Mouse (Mus musculus) limb, embryonic 15.5 days (tissue): ENCODE results near the gene Gm21988. TPM values are rescaled to one million over a fixed set of nuclear protein-coding genes. Genes with fewer than 3 reads are reported as not detected.
A peak's percentile ranks its signal among the peaks of the same experiment; 100 is the strongest.

ENCODE experiments used
- ATAC-seq: fragments of 200-750 bp; cut with Nextera tagmentation; 2 replicates; pipeline ENCODE4 v1.8.0; 2017; ENCODE audit warnings: low read depth, moderate TSS enrichment; ENCODE audit not compliant: insufficient number of reproducible peaks, low FRiP score, low TSS enrichment
- H3K27ac ChIP-seq: fragments of 300-500 bp; sonication (generic); 2 replicates; pipeline ENCODE4 v1.5.1; 2015; ENCODE audit warnings: moderate library complexity, mild to moderate bottlenecking, inconsistent platforms
- H3K27me3 ChIP-seq: fragments of 300-500 bp; sonication (generic); 2 replicates; pipeline ENCODE4 v1.6.1; 2015; ENCODE audit warnings: inconsistent platforms
- H3K36me3 ChIP-seq: fragments of 300-500 bp; sonication (generic); 2 replicates; pipeline ENCODE4 v1.6.1; 2015; ENCODE audit warnings: inconsistent platforms
- H3K4me1 ChIP-seq: fragments of 300-500 bp; sonication (generic); 2 replicates; pipeline ENCODE4 v1.6.1; 2015; ENCODE audit warnings: inconsistent platforms
- H3K4me2 ChIP-seq: fragments of 300-500 bp; sonication (generic); 2 replicates; pipeline ENCODE4 v1.6.1; 2015; ENCODE audit warnings: mild to moderate bottlenecking, inconsistent platforms
- H3K4me3 ChIP-seq: fragments of 300-500 bp; sonication (generic); 2 replicates; pipeline ENCODE4 v1.5.1; 2015; ENCODE audit warnings: mild to moderate bottlenecking, inconsistent platforms
- H3K9ac ChIP-seq: fragments of 300-500 bp; sonication (generic); 2 replicates; pipeline ENCODE4 v1.6.1; 2015; ENCODE audit warnings: inconsistent platforms
- H3K9me3 ChIP-seq: fragments of 300-500 bp; sonication (generic); 2 replicates; pipeline ENCODE4 v1.6.1; 2016; ENCODE audit warnings: inconsistent platforms
- WGBS: fragments of 180-500 bp; shearing (Covaris S2); methylation state at CpG from one replicate; pipeline ENCODE4 v1.1.7; 2015; 5-methylcytosine and 5-hydroxymethylcytosine counted together
- polyA plus RNA-seq: library from polyadenylated mRNA; unstranded; fragments of >200 nt; fragmentation: Nextera tagmentation; extraction: Ambion mirVana; gene quantifications from 2 replicates; pipeline ENCODE4 v1.2.1, GENCODE M21; 2015

The Gm21988 gene
- polyA plus RNA-seq, 1 experiment from 2014 or later: 12.1 TPM

DNA sequence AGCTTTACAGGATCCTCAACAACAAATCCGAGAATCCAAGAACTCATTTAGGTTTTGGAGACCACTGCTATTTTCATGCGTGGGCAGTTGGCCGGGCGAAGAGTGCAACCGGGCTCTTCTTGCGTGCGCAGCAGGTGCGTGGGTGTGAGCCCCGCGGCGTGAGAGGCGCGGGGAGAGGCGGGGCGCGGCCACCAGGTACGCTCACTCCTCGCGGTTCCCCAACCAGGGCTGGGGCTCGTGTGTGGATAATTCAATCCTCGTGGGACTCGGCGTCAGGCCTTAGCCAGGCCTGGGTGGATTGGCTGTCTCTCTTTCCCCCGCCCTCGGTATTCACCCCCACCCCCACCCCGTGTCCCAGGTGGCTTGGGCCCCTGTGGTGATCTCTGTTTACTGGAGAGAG is 25.9 kb downstream of the Gm21988 start:
- ATAC-seq: no peak

DNA sequence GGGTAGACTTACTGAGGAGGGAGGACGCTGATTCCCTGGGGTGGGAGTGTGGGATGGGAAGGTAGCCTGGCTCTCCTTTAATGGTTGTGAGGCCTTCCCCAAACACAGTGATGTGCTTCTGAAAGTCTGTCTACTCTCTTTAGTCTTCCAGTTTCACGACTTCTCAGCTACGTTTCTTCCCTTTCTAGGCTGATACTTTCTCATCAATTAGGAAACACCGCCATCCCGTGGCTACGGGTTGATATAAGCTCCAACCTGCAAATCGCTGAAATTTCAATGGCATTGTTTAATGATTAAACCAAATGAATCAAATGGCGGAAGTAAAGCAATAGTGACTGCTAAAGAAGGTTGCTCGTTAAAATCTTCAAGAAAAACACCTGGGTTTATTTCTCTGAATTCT is 26.7 kb downstream of the Gm21988 start:
- no peaks in the 10 kb centered on the region for H3K36me3 ChIP-seq
- H3K9ac ChIP-seq: no peak overlapping the region
- H3K4me1 ChIP-seq: peaks cover 20% of the 10 kb centered on the region
- no peak overlapping the region for H3K4me2 ChIP-seq
- no peak overlapping the region for H3K27ac ChIP-seq
- no peak overlapping the region for H3K4me3 ChIP-seq
- WGBS: 14% methylated on average over 9 of the region's 9 CpGs
- no peaks in the 10 kb centered on the region for H3K9me3 ChIP-seq
- no peak for ATAC-seq
- peaks cover 56% of the 10 kb centered on the region for H3K27me3 ChIP-seq

More for the DNA sequence above, 25.9 kb downstream of the Gm21988 start:
- WGBS: 7% methylated on average over 26 of the region's 26 CpGs
- Histone ChIP-seq H3K27ac (no peak overlapping the region), H3K9ac (no peak overlapping the region), H3K27me3 (peaks cover 56% of the 10 kb centered on the region), H3K4me1 (peaks cover 24% of the 10 kb centered on the region), H3K4me2 (peak overlapping the region; percentile 60), H3K36me3 (no peaks in the 10 kb centered on the region), H3K9me3 (no peaks in the 10 kb centered on the region), H3K4me3 (peak overlapping the region; percentile 33)

DNA sequence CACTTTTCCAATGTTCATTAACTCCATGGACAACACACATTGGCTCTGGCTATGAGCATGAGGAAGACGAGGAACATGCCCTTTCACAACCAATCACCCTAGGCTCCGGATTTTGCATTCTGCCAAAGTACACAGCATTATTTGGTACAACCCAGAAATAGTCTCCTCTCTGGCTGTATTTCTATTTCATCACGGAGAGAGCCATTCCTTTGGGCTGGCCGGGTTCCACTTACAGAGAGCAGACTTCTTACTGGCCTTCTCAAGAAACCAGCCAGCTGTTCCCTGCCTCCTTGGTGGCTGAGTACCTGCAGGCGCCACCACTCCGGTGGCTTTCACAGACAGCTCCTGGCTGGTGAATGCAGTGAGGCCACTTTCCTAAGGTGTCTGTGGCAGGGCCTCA is 27.2 kb downstream of the Gm21988 start, which contains the start of gene Slc16a11:
TSS of gene Slc16a11 (plus strand) at position 330 of the 400 bp plus-strand sequence.
- peaks cover 52% of the 10 kb centered on the region for H3K27me3 ChIP-seq
- no peak within 1 kb of the TSS for H3K9ac ChIP-seq
- WGBS: 52% methylated on average over 6 of the region's 6 CpGs
- H3K4me2 ChIP-seq: no peak within 1 kb of the TSS
- ATAC-seq: no peak
- H3K9me3 ChIP-seq: no peaks in the 10 kb centered on the region
- H3K4me1 ChIP-seq: peaks cover 20% of the 10 kb centered on the region
- H3K4me3 ChIP-seq: no peak within 1 kb of the TSS
- H3K27ac ChIP-seq: no peak within 1 kb of the TSS
- H3K36me3 ChIP-seq: no peaks in the 10 kb centered on the region

DNA sequence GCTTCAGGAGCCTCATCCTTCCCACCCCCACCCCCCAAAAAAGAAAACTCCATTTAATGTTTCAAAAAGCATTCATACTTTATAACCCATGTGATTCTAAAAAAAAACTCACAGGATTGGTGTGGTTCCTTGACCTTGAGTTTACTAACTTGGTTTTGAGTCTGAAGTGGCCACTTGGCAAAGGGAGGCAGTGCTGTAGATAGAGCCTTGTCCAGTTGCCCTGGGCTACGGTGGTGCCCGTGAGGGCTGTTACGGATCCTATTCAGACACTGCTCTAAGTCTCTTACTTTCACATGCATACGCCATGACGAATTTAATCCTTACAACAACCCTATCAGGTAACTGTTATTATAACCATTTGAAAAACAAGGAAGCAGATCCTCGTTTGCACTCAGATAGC is 27.7 kb downstream of the Gm21988 start:
- Histone ChIP-seq H3K4me1 (peaks cover 20% of the 10 kb centered on the region), H3K27ac (no peak overlapping the region), H3K9me3 (no peaks in the 10 kb centered on the region)

DNA sequence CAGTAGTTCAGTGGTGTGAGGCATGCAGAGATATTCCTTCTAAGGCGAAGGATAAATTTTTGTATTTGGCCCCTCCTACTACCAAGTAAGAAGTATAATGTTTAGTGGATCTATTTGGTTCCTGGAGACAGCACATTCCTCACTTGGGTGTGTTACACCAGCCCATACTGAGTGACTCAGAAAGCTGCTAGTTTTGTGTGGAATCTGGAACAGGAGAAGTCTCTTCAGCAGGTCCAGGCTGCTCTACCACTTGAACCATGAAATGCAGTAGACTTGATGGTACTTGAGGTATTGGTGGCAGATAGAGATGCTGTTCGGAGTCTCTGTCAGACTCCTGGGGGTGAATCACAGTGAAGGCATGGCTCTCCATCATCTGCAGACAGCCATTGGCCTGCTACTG is 28.9 kb downstream of the Gm21988 start:
- 72% methylated on average over 2 of the region's 2 CpGs for WGBS
- no peaks in the 10 kb centered on the region for H3K36me3 ChIP-seq
- H3K9me3 ChIP-seq: no peaks in the 10 kb centered on the region
- no peak overlapping the region for H3K9ac ChIP-seq
- no peak overlapping the region for H3K4me2 ChIP-seq
- no peak; the same call in 1 of the 2 replicates for ATAC-seq
- no peak overlapping the region for H3K4me3 ChIP-seq
- H3K27ac ChIP-seq: no peak overlapping the region
- H3K4me1 ChIP-seq: peaks cover 20% of the 10 kb centered on the region
- H3K27me3 ChIP-seq: peaks cover 35% of the 10 kb centered on the region

More for the DNA sequence above, 27.7 kb downstream of the Gm21988 start:
- Histone ChIP-seq H3K4me2 (no peak overlapping the region), H3K9ac (no peak overlapping the region), H3K27me3 (peaks cover 48% of the 10 kb centered on the region), H3K36me3 (no peaks in the 10 kb centered on the region), H3K4me3 (no peak overlapping the region)
- no peak for ATAC-seq
- WGBS: 76% methylated on average over 6 of the region's 6 CpGs

DNA sequence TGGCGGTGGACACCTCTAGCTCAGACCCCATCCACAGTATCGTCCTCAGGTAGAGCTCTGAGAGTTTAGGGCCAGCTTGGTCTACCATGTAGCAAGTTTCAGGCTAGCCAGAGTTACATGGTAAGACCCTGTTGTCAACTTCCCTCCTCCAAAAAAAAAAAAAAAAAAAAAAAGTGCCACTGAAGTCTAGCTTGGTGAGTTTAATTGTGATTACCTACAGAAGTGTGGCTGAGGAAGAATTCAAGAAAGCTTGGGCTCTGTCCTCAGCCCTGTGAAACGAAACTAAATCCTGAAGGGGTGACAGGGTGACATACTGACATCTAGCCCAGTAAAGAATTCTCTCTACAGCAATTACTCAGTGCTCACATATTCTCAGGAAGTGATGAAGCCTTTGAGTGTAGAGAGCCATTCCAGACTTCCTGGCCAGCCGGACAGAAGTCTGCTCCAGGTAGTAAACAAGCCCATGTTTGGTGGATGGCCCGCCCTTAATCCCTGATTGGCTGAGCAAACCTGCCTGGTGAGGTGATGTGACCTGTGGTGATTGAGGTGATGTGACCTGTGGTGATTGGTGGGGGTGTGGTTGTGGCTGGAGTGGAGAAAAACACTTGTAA is 30.7 kb downstream of the Gm21988 start:
- no peak for ATAC-seq
- Histone ChIP-seq H3K27ac (no peak overlapping the region), H3K4me2 (no peak overlapping the region), H3K36me3 (no peaks in the 10 kb centered on the region), H3K27me3 (peaks cover 17% of the 10 kb centered on the region), H3K4me1 (peaks cover 3% of the 10 kb centered on the region), H3K9ac (no peak overlapping the region), H3K4me3 (no peak overlapping the region), H3K9me3 (no peaks in the 10 kb centered on the region)
- WGBS: 69% methylated on average over 5 of the region's 5 CpGs

DNA sequence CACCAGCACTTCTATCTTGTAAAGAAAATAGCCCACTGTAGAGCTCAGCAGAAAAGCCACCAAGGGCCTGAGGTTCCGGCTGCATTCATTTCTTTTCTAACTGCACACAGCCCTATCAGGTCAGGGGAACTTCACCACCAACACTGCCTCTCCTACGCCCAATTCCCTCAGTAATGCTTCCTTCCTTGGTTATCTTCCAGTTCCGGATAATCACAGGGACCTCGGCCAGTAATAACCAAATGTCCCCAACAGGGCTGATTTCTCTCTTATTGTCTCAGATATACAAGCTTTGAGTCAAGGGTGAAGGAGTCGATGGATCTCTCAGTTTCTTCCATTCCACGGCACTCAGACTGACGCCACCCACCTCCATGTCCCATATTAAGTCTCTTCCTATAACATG is 32.3 kb downstream of the Gm21988 start:
- H3K4me3 ChIP-seq: no peak overlapping the region

DNA sequence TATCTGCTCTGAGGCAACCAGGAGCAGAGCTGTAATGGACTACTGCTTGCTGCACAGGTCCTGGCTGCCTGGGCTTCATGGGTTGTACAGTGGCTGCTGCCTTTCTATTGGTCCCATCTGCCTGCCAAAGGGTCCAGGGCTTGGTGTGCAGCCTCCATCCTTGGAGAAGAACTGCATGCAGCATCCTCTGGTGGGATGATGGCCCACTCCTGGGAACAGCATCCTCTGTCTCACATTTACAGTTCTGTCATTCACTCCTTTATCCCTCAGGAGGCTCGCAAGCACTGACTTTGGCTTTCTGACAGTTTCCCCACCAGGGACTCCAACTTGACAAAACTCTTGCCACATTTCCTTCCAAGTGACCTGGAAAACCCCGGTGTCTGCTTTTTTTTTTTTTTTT is 32.8 kb downstream of the Gm21988 start:
- no peak overlapping the region for H3K9ac ChIP-seq
- 78% methylated on average over 2 of the region's 2 CpGs for WGBS
- no peaks in the 10 kb centered on the region for H3K36me3 ChIP-seq
- no peaks in the 10 kb centered on the region for H3K9me3 ChIP-seq
- no peaks in the 10 kb centered on the region for H3K27me3 ChIP-seq
- no peaks in the 10 kb centered on the region; the same call in 1 of the 2 replicates for H3K4me1 ChIP-seq
- no peak overlapping the region for H3K4me3 ChIP-seq
- ATAC-seq: no peak
- no peak overlapping the region for H3K27ac ChIP-seq
- H3K4me2 ChIP-seq: no peak overlapping the region

More for the DNA sequence above, 32.3 kb downstream of the Gm21988 start:
- H3K9me3 ChIP-seq: no peaks in the 10 kb centered on the region
- H3K9ac ChIP-seq: no peak overlapping the region
- H3K36me3 ChIP-seq: no peaks in the 10 kb centered on the region
- ATAC-seq: no peak
- H3K4me1 ChIP-seq: no peaks in the 10 kb centered on the region; the same call in 1 of the 2 replicates
- WGBS: 78% methylated on average over 7 of the region's 7 CpGs
- H3K4me2 ChIP-seq: no peak overlapping the region
- H3K27me3 ChIP-seq: peaks cover 4% of the 10 kb centered on the region; the same call in 1 of the 2 replicates
- no peak overlapping the region for H3K27ac ChIP-seq

DNA sequence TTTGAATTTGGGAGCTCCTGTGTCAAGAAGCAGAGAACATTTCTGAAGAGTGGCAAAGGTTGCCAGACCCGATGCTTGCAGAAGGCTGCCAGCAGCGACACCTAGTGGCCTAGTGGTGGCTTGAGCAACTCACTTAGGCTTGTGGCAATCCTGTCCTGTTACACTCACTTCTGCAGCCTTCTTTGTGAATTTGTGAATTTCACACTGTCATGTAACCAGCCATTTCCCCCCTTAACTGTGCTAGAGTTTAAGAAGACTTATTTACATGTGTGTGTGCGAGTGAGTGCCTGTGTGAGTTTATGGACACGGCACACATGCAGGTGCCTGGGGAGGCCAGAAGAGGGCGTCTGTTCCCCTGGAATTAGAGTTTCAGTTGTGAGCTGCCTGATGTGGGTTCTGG is 37.9 kb downstream of the Gm21988 start:
- no peak overlapping the region for H3K27ac ChIP-seq
- 31% methylated on average over 5 of the region's 5 CpGs for WGBS
- no peak overlapping the region for H3K4me3 ChIP-seq
- H3K36me3 ChIP-seq: no peaks in the 10 kb centered on the region
- no peak overlapping the region for H3K4me2 ChIP-seq
- ATAC-seq: no peak
- H3K9me3 ChIP-seq: no peaks in the 10 kb centered on the region
- no peaks in the 10 kb centered on the region; the same call in 1 of the 2 replicates for H3K4me1 ChIP-seq
- no peaks in the 10 kb centered on the region for H3K27me3 ChIP-seq
- no peak overlapping the region for H3K9ac ChIP-seq

DNA sequence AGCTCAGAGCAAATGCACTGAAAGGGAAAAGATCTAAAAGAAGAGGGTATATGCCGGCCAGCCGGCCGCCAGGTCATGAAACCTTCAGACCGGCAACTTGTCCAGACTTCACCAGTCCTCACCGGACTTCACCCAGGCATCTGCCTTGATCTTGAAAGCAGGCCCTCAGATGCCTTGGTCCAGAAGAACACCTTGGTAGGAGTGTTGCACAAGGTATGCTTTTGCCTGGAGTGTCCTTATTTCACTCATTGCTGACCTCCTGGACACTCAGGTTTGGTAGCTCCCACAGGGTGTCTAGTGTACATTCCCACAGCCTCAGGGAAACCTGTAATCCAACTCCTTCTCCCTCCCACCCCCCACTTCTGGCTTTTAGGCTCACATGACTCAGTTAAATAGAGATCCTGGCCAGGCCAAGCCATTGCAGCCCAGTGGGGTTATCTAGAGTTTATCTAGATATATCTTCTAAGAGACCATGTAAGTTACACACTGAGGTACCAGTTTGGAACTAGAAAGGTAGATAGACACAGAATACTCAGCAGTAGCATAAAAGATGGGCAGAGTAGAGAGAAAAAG is 39.5 kb downstream of the Gm21988 start:
- no peak overlapping the region for H3K4me3 ChIP-seq
- H3K9ac ChIP-seq: no peak overlapping the region
- H3K27ac ChIP-seq: no peak overlapping the region
- no peaks in the 10 kb centered on the region for H3K27me3 ChIP-seq
- no peak overlapping the region for H3K4me2 ChIP-seq
- H3K9me3 ChIP-seq: no peaks in the 10 kb centered on the region
- H3K36me3 ChIP-seq: no peaks in the 10 kb centered on the region
- 81% methylated on average over 5 of the region's 5 CpGs for WGBS
- H3K4me1 ChIP-seq: no peaks in the 10 kb centered on the region; the same call in 1 of the 2 replicates
- no peak for ATAC-seq

DNA sequence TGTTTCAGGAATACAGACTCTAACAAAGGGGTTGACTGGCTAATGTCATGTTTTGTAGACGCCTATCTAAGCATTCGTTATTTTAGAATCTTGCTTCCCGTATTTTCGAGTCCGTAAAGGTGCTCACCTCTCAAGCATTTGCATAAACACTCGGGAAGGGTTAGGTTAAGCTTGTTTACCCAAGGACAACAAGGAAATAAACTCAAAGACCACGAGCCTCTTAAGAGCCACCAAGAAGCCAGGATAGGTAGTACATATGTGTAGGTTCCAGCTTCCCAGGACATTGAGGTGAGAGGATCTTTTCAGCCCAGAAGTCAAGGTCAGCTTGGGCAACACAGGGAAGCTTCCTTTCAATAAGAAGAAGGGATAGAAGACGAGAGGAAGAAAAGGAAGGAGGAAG is 40.5 kb downstream of the Gm21988 start:
- Histone ChIP-seq H3K9ac (no peak overlapping the region), H3K4me3 (no peak overlapping the region), H3K27ac (no peak overlapping the region), H3K9me3 (no peaks in the 10 kb centered on the region), H3K4me1 (no peaks in the 10 kb centered on the region), H3K27me3 (no peaks in the 10 kb centered on the region), H3K36me3 (no peaks in the 10 kb centered on the region), H3K4me2 (no peak overlapping the region)
- WGBS: 81% methylated on average over 8 of the region's 8 CpGs
- ATAC-seq: no peak

DNA sequence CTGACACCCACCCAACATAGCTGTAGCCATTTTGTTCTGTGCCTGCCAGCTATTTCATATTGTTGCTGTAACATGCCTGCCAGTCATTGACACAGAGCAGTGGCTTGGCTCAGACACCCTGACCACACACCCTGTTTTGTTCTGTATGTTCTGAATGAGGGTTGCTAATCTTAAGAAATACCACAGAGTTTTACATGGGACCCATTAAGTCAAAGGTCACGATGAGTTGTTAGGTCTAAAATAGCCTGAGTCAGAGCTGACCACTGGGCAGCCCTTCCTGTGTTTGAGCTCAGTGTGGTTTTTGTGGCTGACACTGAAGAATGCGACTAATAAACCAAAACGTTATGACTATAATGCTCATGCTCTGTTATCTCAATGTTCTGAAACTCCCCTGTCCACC is 41.3 kb downstream of the Gm21988 start:
- Histone ChIP-seq H3K9ac (no peak overlapping the region), H3K27ac (no peak overlapping the region), H3K27me3 (no peaks in the 10 kb centered on the region), H3K4me2 (no peak overlapping the region), H3K9me3 (no peaks in the 10 kb centered on the region), H3K4me3 (no peak overlapping the region), H3K36me3 (no peaks in the 10 kb centered on the region), H3K4me1 (no peaks in the 10 kb centered on the region)
- ATAC-seq: no peak
- WGBS: 83% methylated on average over 3 of the region's 3 CpGs
